Mouse (Mus musculus) central nervous system, embryonic 11.5 days (tissue): ENCODE data around the gene Snx29. TPM values are rescaled to one million over a fixed set of nuclear protein-coding genes. Genes with fewer than 3 reads are reported as not detected.

ENCODE experiments used
- polyA plus RNA-seq: library from polyadenylated mRNA; depleted of rRNA; stranded (reverse); fragments of >200 nt; gene quantifications from 2 replicates; pipeline ENCODE4 v1.2.3, GENCODE M21; 2012; rRNA removed

The Snx29 gene
- polyA plus RNA-seq = 5.1 and 6.8 TPM in 2 replicates

DNA sequence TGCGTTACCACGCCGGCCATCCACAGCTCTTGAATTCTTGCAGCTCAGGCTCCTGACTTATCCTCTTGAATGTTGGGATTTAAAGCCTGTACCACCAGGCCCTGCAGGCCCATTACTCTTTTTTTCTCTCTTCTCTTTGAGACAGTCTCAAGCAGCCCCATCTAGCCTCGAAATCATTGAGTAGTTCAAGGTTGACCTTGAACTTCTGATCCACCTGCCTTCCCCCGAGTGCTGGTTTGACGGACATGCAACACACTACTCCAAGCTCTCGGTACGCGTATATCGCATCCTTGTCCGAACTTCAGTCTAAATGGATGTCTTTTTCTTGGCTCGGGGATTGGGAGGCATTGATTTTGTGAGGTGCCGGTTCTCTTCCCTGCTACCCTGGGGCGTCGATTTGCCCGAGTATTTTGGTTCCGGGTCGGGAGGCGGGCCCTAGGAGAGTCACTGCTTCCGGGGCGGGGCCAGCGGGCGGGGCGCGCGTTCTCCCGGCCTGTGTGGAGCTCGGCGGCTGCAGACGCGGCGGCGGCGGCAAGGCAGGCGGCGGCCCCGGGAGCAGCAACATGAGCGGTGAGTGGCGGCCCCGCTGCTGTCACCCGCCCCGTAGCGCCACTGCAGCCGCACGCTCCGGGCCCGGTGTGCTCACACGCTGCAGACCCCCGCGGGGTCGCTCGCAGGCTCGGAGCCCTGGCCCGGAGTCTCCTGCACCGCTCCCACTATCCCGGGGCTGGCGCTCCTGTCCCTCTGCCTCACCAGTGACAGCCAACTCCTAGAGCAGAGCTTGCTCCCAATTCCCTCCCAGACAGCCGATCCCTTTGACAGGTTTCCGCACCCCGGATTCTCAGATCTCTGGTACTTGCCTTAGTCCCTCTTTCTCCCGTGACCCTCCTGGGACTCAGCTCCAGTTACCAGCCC is at the start of gene Snx29:
Gene Snx29, plus strand, starts transcription at position 500 of the 915 bp plus-strand sequence.

DNA sequence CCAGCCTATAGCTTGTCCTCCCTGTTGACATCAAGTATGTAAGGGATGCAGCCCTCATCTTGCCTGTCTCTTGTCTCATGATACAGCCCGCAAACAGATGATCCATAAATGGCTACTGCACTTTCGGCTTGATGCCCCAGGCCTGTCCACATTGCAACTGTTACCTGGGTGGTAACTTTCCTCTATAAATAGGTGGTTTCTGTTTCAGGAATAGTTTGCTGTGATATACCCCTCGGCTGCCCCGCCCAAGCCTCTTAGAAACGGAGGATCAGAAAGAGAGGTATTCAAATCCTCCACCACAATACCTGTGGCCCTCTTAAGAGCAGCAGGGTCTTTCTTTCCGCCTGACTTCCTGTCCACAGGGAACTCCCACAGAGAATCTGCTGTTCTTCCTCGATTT is 9.2 kb upstream of the Snx29 start, which contains the start of gene Tnfrsf17:
Gene Tnfrsf17, plus strand, starts transcription at position 301 of the 400 bp plus-strand sequence.

Other genes starting within 250 kb of the Snx29 start
- 17.1 and 23.0 TPM in 2 replicates for gene Txndc11, start 188.3 kb upstream of the Snx29 start, polyA plus RNA-seq
- gene Zc3h7a, start 146.5 kb upstream of the Snx29 start, polyA plus RNA-seq = 161 and 163 TPM in 2 replicates
- 122 and 125 TPM in 2 replicates for gene Rsl1d1, start 119.6 kb upstream of the Snx29 start, polyA plus RNA-seq
- 76.0 and 79.1 TPM in 2 replicates for gene Gspt1, start 68.6 kb upstream of the Snx29 start, polyA plus RNA-seq
- 0.12 TPM in 1 of 2 replicates, not detected in the other for gene Tnfrsf17, start 9.1 kb upstream of the Snx29 start, polyA plus RNA-seq